Mouse (Mus musculus) adipocyte (in vitro differentiated cells): ENCODE measurements around the gene Nudt4.

Experiments
- DNase-seq: peaks from one replicate; pipeline ENCODE4 v3.0.0-alpha.2; 2016; ENCODE audit warnings: low spot score

Gene Nudt4

DNA sequence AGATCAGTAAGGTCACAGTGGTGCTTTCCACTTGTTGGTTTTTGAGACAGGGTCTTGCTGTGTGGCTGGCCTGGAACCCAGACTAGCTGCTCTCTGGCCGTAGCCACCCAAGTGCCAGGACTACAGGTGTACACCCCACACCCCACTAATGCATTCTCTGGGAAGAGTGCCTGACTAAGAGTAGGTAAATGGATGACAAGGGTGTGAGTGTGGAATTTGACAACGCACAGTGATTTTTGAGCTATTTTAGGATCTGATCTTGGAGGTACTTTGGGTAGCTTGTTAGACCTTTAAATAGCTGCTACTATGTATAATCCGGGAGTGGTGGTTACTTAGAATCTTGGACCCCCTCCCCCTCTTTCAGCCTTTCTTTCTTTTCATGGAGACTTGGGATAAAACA is 24.7 kb downstream of the Nudt4 start:
- no peak for DNase-seq

DNA sequence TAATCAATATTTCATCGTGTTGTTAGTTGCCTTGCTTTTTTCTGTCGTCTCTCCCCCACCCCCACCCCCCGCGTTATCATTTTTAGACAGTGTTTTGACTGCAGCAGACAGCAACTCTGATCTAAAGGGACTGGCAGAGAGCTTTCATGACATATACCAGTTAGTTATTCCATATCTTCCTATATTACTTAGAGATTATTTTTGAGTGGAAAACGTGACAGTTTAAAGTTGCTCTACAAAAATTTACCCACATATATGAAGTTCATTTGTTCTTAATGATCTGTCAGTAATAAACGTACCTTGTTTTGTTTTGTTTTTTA is 27.8 kb downstream of the Nudt4 start:
- no peak for DNase-seq

DNA sequence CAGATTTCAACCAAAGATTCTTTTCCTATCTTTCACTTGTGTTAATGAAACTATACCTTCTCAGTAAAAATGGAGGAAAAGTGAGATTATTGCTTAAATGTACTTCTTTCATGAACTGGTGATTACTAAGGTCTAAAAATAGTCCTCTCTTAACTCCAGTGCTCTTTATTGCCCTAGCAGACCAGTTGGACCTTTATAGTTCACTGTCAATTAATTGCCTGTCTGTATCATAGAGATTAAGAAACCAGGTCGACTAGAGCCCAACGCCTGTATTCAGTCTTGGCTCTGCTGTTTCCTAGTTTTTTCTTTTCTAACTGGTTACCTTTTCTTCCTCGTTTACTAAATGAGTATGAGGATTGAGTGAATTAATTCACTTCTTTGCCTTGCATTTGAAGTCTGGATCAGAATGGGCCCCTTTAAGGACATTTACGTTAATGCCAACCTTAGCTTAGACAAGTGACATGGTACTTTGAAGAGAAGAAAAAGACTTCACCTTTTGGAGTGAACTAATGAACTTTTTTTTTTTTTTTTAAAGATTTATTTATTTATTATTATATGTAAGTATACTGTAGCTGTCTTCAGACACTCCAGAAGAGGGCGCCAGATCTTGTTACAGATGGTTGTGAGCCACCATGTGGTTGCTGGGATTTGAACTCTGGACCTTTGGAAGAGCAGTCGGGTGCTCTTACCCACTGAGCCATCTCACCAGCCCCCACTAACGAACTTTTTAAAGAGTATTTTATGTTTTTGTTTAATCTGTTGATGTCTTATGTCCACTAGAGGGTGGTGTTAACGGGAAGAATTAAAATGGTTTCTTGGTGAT is 28.3 kb downstream of the Nudt4 start:
- no peak for DNase-seq

DNA sequence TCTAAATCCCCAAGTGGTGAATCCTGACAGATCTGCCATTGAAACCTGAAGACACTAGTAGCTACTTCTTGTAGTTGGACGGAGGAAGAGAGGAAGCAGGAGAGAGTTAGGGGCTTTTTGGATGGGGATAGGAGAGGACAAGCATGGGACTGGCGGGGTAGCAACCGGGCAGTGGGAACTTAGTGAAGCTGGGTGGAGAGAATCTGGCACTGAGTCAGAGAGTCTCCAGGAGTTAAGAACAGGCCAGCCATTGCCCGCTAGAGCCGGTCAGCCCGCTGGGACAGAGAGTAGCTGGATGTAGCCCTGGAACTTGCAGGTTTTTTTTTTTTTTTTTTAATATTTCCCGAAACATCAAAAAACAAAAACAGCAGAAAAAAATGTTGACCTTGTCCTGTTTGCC is 30.6 kb downstream of the Nudt4 start:
- DNase-seq, result no peak

DNA sequence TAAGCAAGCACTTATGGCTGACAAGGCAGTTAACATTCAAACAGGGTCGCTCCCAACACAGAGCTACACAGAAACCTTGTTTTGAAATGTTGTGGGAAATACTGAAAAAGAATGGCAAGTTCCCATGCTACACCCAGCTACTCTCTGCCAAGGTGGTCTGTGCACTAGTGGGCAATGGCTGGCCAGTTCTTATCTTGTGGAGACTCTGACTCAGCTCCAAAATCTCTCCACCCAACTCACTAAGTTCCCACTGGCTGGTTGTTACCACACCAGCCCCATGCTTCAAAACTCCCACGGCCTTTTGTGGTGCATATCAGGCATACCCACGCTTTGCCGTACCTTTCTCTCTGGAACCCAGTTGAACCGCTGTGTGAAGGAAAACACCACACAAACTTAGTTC is 31.0 kb downstream of the Nudt4 start:
- DNase-seq, result no peak

DNA sequence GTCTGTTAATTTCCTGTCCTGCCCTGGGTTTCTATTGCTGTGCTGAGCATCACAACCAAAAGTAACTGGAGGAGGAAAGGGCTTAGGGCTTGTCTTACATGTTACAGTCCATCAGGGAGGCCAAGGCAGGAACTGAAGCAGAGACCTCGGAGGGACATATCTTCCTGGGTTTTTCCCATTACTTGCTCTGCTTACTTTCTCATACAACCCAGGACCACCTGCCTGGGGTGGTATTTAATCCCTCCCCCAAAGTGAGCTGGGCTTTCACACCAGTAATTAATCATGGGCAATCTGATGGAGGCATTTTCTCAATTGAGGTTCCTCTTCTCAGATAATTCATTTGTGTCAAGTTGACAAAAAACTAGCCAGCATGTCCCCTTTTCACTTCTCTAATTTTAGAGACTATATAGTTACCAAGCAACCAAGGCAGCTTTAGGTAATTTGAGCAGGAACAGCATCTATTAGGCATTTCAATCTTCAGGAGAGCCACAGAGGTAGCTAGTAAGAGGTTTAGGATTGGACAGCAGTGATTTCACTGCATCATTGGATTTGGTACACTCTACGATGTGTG is 33.3 kb downstream of the Nudt4 start:
- no peak for DNase-seq

DNA sequence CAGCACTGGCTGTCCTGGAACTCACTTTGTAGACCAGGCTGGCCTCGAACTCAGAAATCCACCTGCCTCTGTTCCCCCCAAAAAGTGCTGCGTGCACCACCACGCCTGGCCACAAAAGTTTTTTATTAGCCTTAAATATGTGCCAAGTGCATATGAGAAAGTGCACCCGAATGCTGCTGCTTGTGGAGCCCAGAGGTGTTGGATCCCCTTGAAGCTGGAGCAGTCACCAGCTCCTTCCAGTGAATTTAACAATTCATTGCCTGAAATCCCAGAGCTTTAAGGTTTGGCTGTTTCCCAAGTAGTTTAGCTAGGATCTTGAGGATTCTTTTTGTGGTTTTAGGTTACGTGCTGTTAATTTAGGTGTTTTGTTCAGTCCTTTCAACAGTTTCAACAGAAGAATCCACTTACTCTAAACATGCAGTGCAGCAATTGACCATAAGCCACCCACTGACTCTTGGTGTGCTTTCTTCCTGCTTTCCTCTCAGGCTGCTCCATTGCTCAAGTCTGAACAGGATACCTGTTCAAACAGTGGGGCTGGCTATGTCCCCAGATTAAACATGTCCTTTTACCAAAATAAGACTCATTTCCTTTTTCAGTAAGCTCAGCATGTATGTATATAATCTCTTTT is 37.3 kb downstream of the Nudt4 start:
- no peak for DNase-seq

DNA sequence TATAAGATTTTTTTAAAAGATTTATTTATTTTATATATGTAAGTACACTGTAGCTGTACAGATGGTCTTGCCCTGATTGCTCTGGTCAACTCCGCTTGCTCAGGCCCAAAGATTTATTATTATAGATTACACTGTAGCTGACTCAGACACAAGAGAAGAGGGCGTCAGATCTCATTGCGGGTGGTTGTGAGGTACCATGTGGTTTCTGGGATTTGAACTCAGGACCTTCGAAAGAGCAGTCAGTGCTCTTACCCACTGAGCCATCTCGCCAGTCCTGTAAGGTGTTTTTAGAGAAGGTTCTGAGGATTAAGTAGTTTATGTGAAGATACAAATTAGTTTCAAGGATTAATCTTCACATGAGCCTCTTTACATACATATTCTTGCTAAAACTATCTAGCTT is 38.1 kb downstream of the Nudt4 start:
- DNase-seq, result no peak

DNA sequence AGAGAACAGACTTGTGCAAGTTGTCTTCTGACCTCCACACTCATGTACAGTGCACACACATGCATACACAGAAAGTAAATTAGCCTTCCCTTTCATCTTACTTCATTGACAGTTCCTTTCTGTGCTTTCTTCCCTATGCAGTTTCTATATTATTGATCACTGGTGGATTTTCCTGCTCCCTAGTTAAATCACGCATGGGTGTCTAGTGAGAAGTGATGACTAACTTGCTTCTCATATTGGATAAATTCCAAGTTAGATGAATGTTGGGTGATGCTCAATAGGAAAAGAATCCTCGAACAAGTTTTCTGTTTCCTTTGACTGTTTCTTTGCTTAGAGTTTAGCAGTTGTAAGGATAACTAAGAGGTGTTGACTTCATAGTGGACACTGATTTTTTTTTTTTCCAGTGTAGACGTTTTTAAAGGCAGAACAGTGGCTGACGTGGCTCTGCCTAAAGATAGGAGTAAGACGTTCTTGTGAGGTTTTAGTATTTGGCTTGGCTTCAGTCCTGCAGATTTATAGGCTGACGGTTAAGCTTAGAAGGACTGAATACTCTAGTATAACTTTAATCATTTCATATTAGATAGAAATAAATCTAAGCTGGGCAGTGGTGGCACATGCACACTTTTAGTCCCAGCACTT is 38.8 kb downstream of the Nudt4 start:
- DNase-seq, result no peak

DNA sequence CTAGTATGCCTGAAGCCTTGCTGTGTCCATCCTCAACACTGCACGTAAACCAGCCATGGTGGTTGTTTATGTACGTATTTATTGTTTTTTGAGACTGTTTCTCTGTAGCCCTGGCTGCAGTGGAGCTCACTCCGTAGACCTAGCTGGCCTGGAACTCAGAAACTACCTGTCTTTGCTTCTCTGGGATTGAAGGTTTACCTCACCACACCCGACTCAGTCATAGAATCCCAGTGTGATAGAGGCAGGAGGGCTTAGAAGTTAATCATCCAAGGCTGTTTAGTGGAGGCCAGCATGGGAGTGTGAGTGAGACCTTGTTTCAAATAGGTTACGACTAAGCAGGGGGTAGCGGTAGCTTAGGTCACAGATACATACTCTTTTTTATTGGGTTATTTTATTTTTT is 46.3 kb downstream of the Nudt4 start:
- DNase-seq, result no peak

DNA sequence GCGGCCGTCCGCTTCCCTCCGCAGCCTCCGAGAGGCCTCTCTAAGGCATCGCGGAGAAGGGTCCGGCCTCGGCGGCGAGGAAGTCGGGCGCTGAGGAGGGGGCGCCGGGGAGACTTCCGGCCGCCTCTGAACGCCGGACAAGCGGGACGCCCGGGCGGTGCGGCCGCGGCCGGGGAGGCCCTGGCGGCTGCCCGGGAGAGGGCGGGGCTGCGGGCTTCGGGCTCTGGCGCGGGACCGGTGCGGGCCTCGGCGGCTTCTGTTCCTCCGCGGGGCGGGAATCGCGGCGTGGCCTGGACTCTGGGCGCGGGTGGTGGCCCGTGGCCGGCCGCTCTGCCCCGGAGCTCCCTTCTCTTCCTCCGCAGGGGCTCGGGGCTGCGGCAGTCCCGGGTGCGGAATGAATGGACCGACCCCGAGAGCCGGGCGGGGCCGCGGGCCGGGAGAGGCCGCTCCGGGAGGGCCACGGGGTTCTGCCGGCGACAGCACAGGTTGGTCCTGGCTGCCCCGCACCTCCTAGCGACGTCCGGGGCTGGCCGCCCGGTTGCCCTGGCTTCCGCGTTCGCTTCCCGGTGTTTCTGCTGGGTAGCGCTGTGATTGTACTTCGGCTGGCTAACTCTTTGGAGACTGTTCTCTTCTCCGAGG is 48.5 kb downstream of the Nudt4 start:
- peak; percentile 50 for DNase-seq

DNA sequence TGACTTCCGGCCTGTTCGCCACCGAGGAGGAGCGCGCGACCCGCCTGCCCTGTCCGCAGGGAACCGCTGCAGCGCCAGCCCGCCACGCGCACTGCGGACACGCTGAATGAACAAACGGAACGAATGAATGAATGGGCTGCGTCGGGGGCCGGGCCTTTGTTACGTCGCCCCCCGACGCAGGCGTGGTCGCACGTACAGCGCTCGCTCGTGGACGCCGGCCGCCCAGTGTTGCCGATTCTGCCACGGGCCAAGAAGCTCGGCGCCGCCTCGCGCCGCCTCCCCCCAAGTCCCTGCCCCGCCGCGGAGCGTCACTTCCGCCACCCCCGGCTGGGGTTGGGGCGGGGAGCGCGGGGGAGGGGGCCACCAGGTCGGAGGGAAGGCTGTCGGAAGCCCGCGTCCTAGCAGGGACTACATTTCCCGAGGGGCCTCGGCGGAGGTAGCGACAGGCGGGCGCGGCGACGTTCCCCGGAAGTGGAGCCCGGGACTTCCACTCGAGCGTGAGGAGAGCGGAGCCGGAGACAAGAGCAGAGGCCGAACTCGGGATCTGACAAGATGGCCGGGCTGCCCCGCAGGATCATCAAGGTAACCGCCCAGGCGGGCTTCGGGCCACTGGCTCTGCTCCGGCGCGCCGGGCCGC is 49.2 kb downstream of the Nudt4 start, which contains the start of gene Ube2n:
Ube2n (plus strand) TSS at position 490 of the 637 bp plus-strand sequence.
- peak; percentile 95 for DNase-seq

DNA sequence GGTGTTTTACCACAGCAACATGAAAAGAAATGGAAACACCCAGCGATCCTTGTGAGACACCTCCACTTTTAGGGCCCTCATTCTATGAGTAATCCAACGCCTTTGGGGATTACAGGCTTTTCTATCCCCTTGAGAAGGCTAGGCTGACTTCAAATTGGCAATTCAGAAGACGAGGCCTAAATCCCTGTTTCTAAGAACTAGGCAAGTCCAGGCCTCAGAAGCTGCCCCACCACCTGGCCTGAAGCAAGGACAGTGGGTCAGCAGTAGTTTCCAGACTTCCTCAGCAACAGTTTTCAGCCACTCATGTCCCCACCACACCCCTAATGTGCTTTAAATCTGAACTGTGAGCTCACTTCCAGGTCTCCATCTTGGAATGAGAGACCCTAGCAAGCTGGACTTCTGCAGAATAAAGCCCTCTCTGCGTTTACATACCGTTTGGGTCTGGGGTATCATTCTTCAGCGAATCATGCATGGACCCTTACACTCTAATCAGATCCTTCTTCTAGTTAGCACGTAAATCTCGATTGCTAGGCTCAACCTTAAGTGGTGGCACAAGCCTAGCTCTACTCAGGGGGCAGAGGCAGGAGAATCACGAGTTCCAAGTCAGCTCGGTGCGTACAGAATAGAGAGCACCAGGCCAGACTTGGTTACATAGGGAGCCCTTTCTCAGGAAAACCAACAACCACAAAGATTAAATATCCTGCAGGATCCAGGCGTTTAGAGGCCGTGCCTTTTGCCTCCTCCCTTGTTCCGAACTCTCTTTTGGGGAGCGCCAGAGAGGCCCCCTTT is 50.0 kb downstream of the Nudt4 start:
- no peak for DNase-seq

DNA sequence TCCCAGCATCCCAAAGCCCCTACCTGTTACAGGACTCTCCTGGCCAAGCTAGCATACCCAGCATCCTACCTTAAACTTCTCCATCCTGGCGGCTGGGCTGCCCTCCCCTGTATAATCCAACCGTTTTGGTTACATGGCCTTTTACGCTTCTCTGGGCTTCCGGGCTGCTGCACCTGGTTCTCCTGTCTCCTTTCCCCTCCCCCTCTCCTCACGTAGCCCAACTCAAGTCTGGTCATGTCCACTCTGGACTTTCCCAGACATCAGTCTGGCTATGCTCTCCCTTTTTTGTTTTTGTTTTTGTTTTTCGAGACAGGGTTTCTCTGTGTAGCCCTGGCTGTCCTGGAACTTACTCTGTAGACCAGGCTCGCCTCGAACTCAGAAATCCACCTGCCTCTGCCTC is 51.3 kb downstream of the Nudt4 start:
- no peak for DNase-seq

DNA sequence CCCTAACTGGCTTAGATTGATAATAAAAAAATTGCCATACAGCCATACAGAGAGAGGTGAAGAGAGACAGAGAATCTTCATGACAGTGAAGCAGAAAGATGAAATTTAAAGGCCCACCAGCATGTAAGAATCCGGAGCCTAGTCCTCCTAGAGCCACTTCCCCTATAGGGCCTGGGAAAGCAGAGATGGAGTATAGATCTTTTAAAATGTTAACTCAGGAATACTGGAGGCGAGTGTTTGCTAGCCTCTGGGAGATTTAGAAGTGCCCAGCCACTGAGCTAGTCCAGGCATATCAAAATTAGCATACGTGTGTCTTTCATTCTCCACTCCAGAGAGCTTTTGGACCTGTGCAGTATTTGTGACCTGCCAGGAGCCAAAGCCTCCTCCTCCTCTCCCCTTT is 54.7 kb downstream of the Nudt4 start:
- DNase-seq, result no peak

DNA sequence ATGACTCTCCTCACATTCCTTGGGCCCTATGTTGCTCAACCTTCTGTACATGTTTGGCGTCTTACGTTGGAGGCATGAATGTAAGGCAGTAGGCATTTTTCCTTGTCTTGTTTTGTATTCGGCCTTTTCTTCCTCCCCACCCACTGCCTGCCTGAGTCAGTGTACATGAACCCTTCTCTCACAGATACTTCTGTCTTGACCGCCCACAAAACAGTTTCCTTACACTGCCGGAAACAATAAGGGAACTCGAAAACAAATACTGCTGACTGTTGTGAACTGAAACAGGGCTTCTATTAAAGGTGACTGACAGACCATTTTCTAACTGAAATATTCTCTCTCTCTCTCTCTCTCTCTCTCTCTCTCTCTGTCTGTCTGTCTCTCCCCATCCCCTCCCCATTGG is 55.2 kb downstream of the Nudt4 start:
- peak; percentile 24 for DNase-seq

DNA sequence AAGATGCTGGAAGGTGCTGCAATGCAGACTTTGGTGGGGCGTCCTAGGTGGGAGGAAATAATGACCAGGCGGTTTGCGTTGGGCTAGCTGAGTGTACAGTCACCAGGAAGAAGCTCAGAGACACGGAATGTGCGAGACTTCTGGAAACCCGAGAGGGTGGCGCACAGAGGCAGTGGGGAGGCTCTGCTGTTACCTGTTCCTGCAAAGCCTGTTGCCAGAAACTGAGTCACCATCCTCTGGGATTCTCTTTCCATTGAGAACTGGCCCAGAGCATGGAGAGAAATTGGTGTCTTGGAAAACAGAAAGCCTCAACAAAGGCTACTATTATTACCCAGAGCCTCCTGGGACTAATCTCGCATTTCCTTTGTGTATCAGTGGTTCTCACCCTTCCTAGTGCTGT is 55.8 kb downstream of the Nudt4 start:
- no peak for DNase-seq

DNA sequence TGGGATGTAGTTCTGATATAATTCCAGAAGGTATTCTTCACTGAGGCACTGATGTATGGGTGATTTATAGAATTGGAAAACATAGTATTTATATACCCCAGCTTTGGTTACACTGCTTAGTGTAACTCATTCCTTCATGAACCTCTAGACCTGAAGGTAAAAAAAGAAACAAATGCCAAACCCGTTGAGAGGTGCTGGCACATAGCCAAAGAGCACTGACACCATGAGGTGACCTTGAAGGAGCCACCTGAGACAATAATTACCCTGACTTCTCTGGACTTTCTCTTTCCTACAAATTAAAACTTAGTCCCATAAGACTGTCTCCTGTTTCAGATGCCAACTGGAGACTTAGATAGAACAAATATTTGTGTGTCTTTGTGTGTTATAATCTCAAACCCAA is 59.6 kb downstream of the Nudt4 start:
- DNase-seq, result no peak

DNA sequence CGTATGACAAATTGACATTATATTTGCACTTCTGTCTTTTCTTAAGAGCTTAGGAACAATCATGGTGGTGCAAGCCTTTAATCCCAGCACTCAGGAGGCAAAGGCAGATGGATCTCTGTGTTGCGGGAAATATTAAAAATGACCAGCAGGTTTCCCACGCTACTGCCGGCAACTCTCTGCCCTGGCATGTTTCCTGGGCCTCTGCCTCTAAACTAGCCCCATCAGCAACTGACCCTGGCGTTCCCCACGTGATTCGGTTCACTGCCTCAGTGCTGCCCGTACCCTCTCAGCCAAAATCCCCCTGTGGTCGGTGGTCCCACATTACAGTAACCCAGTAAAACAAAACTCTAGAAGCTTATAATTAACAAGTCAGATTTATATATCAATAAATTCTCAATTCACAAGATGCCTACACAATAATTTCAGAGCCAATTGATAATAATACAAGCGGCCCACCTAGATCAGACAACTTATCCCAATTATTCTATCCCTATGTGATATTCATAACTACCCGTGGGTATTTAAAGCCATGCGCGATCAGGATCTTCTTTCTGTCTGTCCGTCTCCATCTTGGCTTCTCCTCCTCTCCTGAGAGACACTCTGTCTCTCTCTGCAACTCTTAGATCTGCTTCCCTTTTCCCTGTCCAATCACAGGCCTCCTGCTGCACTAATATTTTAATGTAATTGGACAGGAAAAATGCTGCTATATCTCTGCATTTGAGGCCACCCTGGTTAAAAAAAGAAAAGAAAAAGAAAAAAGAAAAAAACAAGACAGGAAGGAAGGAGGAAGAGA is 60.3 kb downstream of the Nudt4 start:
- no peak for DNase-seq

DNA sequence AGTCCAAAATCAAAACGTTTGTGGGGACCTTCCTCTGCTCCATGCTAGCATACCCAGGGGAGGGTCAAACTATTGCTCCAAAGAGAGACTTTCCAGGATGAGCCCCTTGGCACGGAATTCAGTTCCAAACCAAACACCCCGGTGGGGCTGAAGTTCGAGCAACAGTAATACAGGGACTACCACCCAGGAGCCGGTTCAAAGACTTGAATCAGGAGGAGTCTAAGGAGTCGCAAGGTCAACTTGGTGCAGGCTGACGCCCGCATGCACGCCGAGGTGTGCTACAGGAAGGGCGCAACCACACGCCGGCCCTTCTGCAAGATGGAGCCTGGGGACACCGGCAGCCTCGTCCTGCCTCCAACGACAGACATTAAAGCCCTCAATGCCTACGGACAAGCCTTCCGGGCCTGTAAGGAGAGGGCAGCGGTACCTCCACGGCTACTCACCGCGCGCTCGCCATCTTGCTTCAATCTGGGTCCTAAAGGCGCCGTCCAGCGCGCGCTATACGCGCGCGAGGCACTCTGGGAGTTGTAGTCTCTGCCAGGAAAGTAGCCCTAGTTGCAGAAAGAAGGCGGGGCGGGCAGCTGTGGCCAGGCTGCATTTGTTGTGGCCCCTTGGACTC is 62.4 kb downstream of the Nudt4 start, which contains the start of gene Mrpl42:
Mrpl42 (minus strand) TSS at position 478 of the 619 bp plus-strand sequence.
- peak; percentile 82 for DNase-seq
